Mouse (Mus musculus): Measurements from ENCODE around the gene Ehd1. TPM values are rescaled to one million over a fixed set of nuclear protein-coding genes. Genes with fewer than 3 reads are reported as not detected.
A peak's percentile ranks its signal among the peaks of the same experiment; 100 is the strongest.

Ehd1 gene
- total and polyA plus RNA-seq, 3 experiments, result 65.9 to 105 TPM; not detected in 1

GRCm38 (mm10) chr19:6261379-6261778, 15.1 kb upstream of the Ehd1 start:
- Histone ChIP-seq H3K27ac (ENCODE audit: control insufficient read depth, low read depth, low read length) (no peak overlapping the region), H3K4me1 (ENCODE audit: control insufficient read depth in 1 of 2, insufficient read depth in 2 of 2, low read length in 2 of 2) (no peaks in the 10 kb centered on the region), H3K4me3 (ENCODE audit: control insufficient read depth in 1 of 2, insufficient read depth in 1 of 2, low read depth in 2 of 2, low read length in 2 of 2) (no peak overlapping the region), H3K27me3 (ENCODE audit: control insufficient read depth in 1 of 2, insufficient read depth in 2 of 2, low read length in 2 of 2) (no peaks in the 10 kb centered on the region), H3K9ac (ENCODE audit: control insufficient read depth, low read depth, low read length, poor library complexity, severe bottlenecking) (no peak overlapping the region), H3K36me3 (ENCODE audit: control insufficient read depth in 1 of 2, insufficient read depth in 2 of 2, low read length in 2 of 2) (peaks cover 0 to 2% of the 10 kb centered on the region in 2 experiments; a peak in 1 of 4 replicates), H3K9me3 (replicated peaks; ENCODE audit: insufficient read depth, low read length) (no peaks in the 10 kb centered on the region), H3K79me2 (ENCODE audit: control insufficient read depth, insufficient read depth, low read length, poor library complexity) (no peaks in the 10 kb centered on the region)
- DNase-seq (ENCODE audit: low read depth, low spot score), result no peak
- TF ChIP-seq MAFK (IDR thresholded peaks at IDR 0.05; ENCODE audit: borderline replicate concordance, low read depth, low read length) (no peak), CTCF (IDR thresholded peaks at IDR 0.05 in 2 of 3, conservative IDR thresholded peaks at IDR 0.05 in 1 of 3; ENCODE audit: control insufficient read depth in 1 of 3, insufficient read depth in 1 of 3, low read depth in 2 of 3, low read length in 3 of 3, poor library complexity in 1 of 3, severe bottlenecking in 1 of 3) (no peak; a peak in 1 of 6 replicates)

- DNase-seq (ENCODE audit: low read depth, low spot score), result peak; percentile 82
- H3K36me3 ChIP-seq (ENCODE audit: control insufficient read depth in 1 of 2, insufficient read depth in 2 of 2, low read length in 2 of 2), result peaks cover 0 to 2% of the 10 kb centered on the region in 2 experiments; a peak in 1 of 4 replicates
- H3K27me3 ChIP-seq (ENCODE audit: control insufficient read depth in 1 of 2, insufficient read depth in 2 of 2, low read length in 2 of 2), result no peaks in the 10 kb centered on the region
- TF ChIP-seq ZNF384 (IDR thresholded peaks at IDR 0.05; ENCODE audit: low read depth, low read length) (0 out of 2 replicates have a peak, but pooled peaks have one; percentile 24), NELFE (IDR thresholded peaks at IDR 0.05; ENCODE audit: low read depth, low read length) (no peak), ZMIZ1 (IDR thresholded peaks at IDR 0.05; ENCODE audit: low read depth, low read length) (no peak), MXI1 (IDR thresholded peaks at IDR 0.05; ENCODE audit: low read depth, low read length) (no peak), MEF2A (IDR thresholded peaks at IDR 0.05; ENCODE audit: extremely low read depth, insufficient replicate concordance, low read depth, low read length, poor library complexity, severe bottlenecking) (no peak), HCFC1 (IDR thresholded peaks at IDR 0.05; ENCODE audit: low read depth, low read length) (0 out of 2 replicates have a peak, but pooled peaks have one; percentile 32), SMC3 (IDR thresholded peaks at IDR 0.05; ENCODE audit: low read depth, low read length) (peak; percentile 96), CTCF (IDR thresholded peaks at IDR 0.05 in 2 of 3, conservative IDR thresholded peaks at IDR 0.05 in 1 of 3; ENCODE audit: control insufficient read depth in 1 of 3, insufficient read depth in 1 of 3, low read depth in 2 of 3, low read length in 3 of 3, poor library complexity in 1 of 3, severe bottlenecking in 1 of 3) (peak; percentile 96 to 99 (median 96)), ZC3H11A (IDR thresholded peaks at IDR 0.05; ENCODE audit: low read depth, low read length) (peak; percentile 82), MAZ (IDR thresholded peaks at IDR 0.05; ENCODE audit: low read depth, low read length) (0 out of 2 replicates have a peak, but pooled peaks have one; percentile 32), RAD21 (IDR thresholded peaks at IDR 0.05; ENCODE audit: low read depth, low read length) (peak; percentile 73), SIN3A (IDR thresholded peaks at IDR 0.05; ENCODE audit: low read length) (peak; percentile 62; the same call in 1 of the 2 replicates)
- H3K9ac ChIP-seq (ENCODE audit: control insufficient read depth, low read depth, low read length, poor library complexity, severe bottlenecking), result no peak overlapping the region
- no peaks in the 10 kb centered on the region for H3K4me1 ChIP-seq (ENCODE audit: control insufficient read depth in 1 of 2, insufficient read depth in 2 of 2, low read length in 2 of 2)
- no peak overlapping the region for H3K4me3 ChIP-seq (ENCODE audit: control insufficient read depth in 1 of 2, insufficient read depth in 1 of 2, low read depth in 2 of 2, low read length in 2 of 2)
- H3K27ac ChIP-seq (ENCODE audit: control insufficient read depth, low read depth, low read length), result no peak overlapping the region
- no peaks in the 10 kb centered on the region for H3K79me2 ChIP-seq (ENCODE audit: control insufficient read depth, insufficient read depth, low read length, poor library complexity)
- H3K9me3 ChIP-seq (replicated peaks; ENCODE audit: insufficient read depth, low read length), result no peaks in the 10 kb centered on the region
Observed at GRCm38 (mm10) chr19:6262222-6262621, 14.3 kb upstream of the Ehd1 start.
